Mouse (Mus musculus) kidney, embryonic 16.5 days (tissue): ENCODE measurements at regions not wholly inside any gene's neighbourhood (a gene's known extent, or its start where the extent isn't known, plus 50 kb on each side); places are given as distances from the start of the nearest gene placed in this dataset.

Experiments used
- ATAC-seq: fragments of 200-750 bp; cut with Nextera tagmentation; 2 replicates; pipeline ENCODE4 v1.8.0; 2017; ENCODE audit warnings: moderate TSS enrichment; ENCODE audit not compliant: low FRiP score, low TSS enrichment
- H3K27ac ChIP-seq: fragments of 300-500 bp; sonication (generic); 2 replicates; pipeline ENCODE4 v1.5.1; 2014; ENCODE audit warnings: low read length
- H3K27me3 ChIP-seq: fragments of 300-500 bp; sonication (generic); 2 replicates; pipeline ENCODE4 v1.6.1; 2014; ENCODE audit warnings: low read length, control low read depth, mixed read lengths; ENCODE audit not compliant: insufficient read depth
- H3K36me3 ChIP-seq: fragments of 300-500 bp; sonication (generic); 2 replicates; pipeline ENCODE4 v1.6.1; 2014; ENCODE audit warnings: low read length, control low read depth, mixed read lengths; ENCODE audit not compliant: insufficient read depth
- H3K4me1 ChIP-seq: fragments of 300-500 bp; sonication (generic); 2 replicates; pipeline ENCODE4 v1.6.1; 2014; ENCODE audit warnings: low read length, control low read depth, mixed read lengths; ENCODE audit not compliant: insufficient read depth
- H3K4me2 ChIP-seq: fragments of 300-500 bp; sonication (generic); replicated peaks from 2 replicates; pipeline ENCODE4 v1.6.1; 2014; ENCODE audit warnings: low read depth, low read length
- H3K4me3 ChIP-seq: fragments of 300-500 bp; sonication (generic); 2 replicates; pipeline ENCODE4 v1.5.1; 2014; ENCODE audit warnings: mild to moderate bottlenecking, low read length
- H3K9ac ChIP-seq: fragments of 300-500 bp; sonication (generic); replicated peaks from 2 replicates; pipeline ENCODE4 v1.6.1; 2014; ENCODE audit warnings: low read length
- H3K9me3 ChIP-seq: fragments of 300-500 bp; sonication (generic); 2 replicates; pipeline ENCODE4 v1.6.1; 2016; ENCODE audit warnings: low read length, control low read depth
- WGBS: fragments of 180-500 bp; shearing (Covaris S2); extraction: QIAGEN DNeasy Blood & Tissue Kit; methylation state at CpG from one replicate; pipeline ENCODE4 v1.1.7; 2014; 5-methylcytosine and 5-hydroxymethylcytosine counted together

- no peaks in the 10 kb centered on the region for H3K9me3 ChIP-seq
- no peak overlapping the region for H3K9ac ChIP-seq
- H3K4me2 ChIP-seq = no peak overlapping the region
- H3K27me3 ChIP-seq = no peaks in the 10 kb centered on the region
- no peak overlapping the region for H3K4me3 ChIP-seq
- H3K36me3 ChIP-seq = no peaks in the 10 kb centered on the region
- H3K27ac ChIP-seq = no peak overlapping the region
- no peak for ATAC-seq
- WGBS = 55% methylated on average over 3 of the region's 3 CpGs
- H3K4me1 ChIP-seq = no peaks in the 10 kb centered on the region
Measured at GRCm38 (mm10) chr10:92146263-92146662, 576.0 kb downstream of the Nedd1 start.

GRCm38 (mm10) chr10:92135521-92135920, 586.7 kb downstream of the Nedd1 start:
- WGBS = 42% methylated on average over 5 of the region's 5 CpGs
- no peaks in the 10 kb centered on the region for H3K36me3 ChIP-seq
- no peaks in the 10 kb centered on the region for H3K27me3 ChIP-seq

GRCm38 (mm10) chr10:92112790-92113189, 609.4 kb downstream of the Nedd1 start:
- Histone ChIP-seq H3K4me3 (no peak overlapping the region), H3K9ac (no peak overlapping the region), H3K36me3 (no peaks in the 10 kb centered on the region), H3K9me3 (no peaks in the 10 kb centered on the region), H3K27ac (no peak overlapping the region), H3K4me2 (no peak overlapping the region), H3K27me3 (no peaks in the 10 kb centered on the region), H3K4me1 (no peaks in the 10 kb centered on the region)
- WGBS = 39% methylated on average over 2 of the region's 2 CpGs
- no peak for ATAC-seq

More at GRCm38 (mm10) chr10:92135521-92135920, 586.7 kb downstream of the Nedd1 start:
- Histone ChIP-seq H3K4me3 (no peak overlapping the region), H3K27ac (no peak overlapping the region), H3K9me3 (no peaks in the 10 kb centered on the region), H3K4me2 (no peak overlapping the region), H3K9ac (no peak overlapping the region), H3K4me1 (no peaks in the 10 kb centered on the region)
- ATAC-seq = no peak

GRCm38 (mm10) chr10:92106331-92106730, 615.9 kb downstream of the Nedd1 start:
- H3K9ac ChIP-seq = no peak overlapping the region
- no peaks in the 10 kb centered on the region for H3K36me3 ChIP-seq
- ATAC-seq = no peak
- H3K27me3 ChIP-seq = no peaks in the 10 kb centered on the region
- no peak overlapping the region for H3K27ac ChIP-seq
- no peaks in the 10 kb centered on the region for H3K4me1 ChIP-seq
- H3K4me2 ChIP-seq = no peak overlapping the region
- H3K4me3 ChIP-seq = no peak overlapping the region
- H3K9me3 ChIP-seq = no peaks in the 10 kb centered on the region
- WGBS = 82% methylated on average over 6 of the region's 6 CpGs

GRCm38 (mm10) chr10:92103887-92104286, 618.3 kb downstream of the Nedd1 start:
- Histone ChIP-seq H3K9me3 (no peaks in the 10 kb centered on the region), H3K4me3 (no peak overlapping the region), H3K36me3 (no peaks in the 10 kb centered on the region), H3K27me3 (no peaks in the 10 kb centered on the region), H3K4me1 (no peaks in the 10 kb centered on the region), H3K4me2 (no peak overlapping the region), H3K9ac (no peak overlapping the region), H3K27ac (no peak overlapping the region)
- WGBS = 65% methylated on average over 9 of the region's 9 CpGs
- no peak for ATAC-seq

- ATAC-seq = no peak
- 87% methylated on average over 4 of the region's 4 CpGs for WGBS
- no peaks in the 10 kb centered on the region for H3K4me1 ChIP-seq
- no peaks in the 10 kb centered on the region for H3K9me3 ChIP-seq
- no peak overlapping the region for H3K27ac ChIP-seq
- H3K36me3 ChIP-seq = no peaks in the 10 kb centered on the region
- H3K4me3 ChIP-seq = no peak overlapping the region
- no peak overlapping the region for H3K4me2 ChIP-seq
- no peaks in the 10 kb centered on the region for H3K27me3 ChIP-seq
- no peak overlapping the region for H3K9ac ChIP-seq
Measured at GRCm38 (mm10) chr10:92102755-92103154, 619.5 kb downstream of the Nedd1 start.

GRCm38 (mm10) chr10:92097562-92097961, 624.7 kb downstream of the Nedd1 start:
- Histone ChIP-seq H3K4me2 (no peak overlapping the region), H3K27me3 (no peaks in the 10 kb centered on the region), H3K27ac (no peak overlapping the region), H3K36me3 (no peaks in the 10 kb centered on the region), H3K9me3 (no peaks in the 10 kb centered on the region), H3K4me3 (no peak overlapping the region), H3K9ac (no peak overlapping the region), H3K4me1 (no peaks in the 10 kb centered on the region)
- 45% methylated on average over 5 of the region's 7 CpGs for WGBS
- ATAC-seq = no peak

GRCm38 (mm10) chr10:92097081-92097480, 625.1 kb downstream of the Nedd1 start:
- Histone ChIP-seq H3K4me3 (no peak overlapping the region), H3K4me2 (no peak overlapping the region), H3K27me3 (no peaks in the 10 kb centered on the region), H3K9ac (no peak overlapping the region), H3K36me3 (no peaks in the 10 kb centered on the region), H3K27ac (no peak overlapping the region), H3K9me3 (no peaks in the 10 kb centered on the region), H3K4me1 (no peaks in the 10 kb centered on the region)
- ATAC-seq = no peak
- 91% methylated on average over 4 of the region's 4 CpGs for WGBS

- H3K9me3 ChIP-seq = no peaks in the 10 kb centered on the region
- no peak overlapping the region for H3K27ac ChIP-seq
- no peaks in the 10 kb centered on the region for H3K36me3 ChIP-seq
- no peaks in the 10 kb centered on the region for H3K4me1 ChIP-seq
- ATAC-seq = no peak
- H3K4me2 ChIP-seq = no peak overlapping the region
- no peak overlapping the region for H3K4me3 ChIP-seq
- H3K9ac ChIP-seq = no peak overlapping the region
- WGBS = 66% methylated on average over 9 of the region's 9 CpGs
- no peaks in the 10 kb centered on the region for H3K27me3 ChIP-seq
Measured at GRCm38 (mm10) chr10:92091480-92092395, 630.5 kb downstream of the Nedd1 start.

GRCm38 (mm10) chr10:92082111-92082510, 640.1 kb downstream of the Nedd1 start:
- H3K36me3 ChIP-seq = no peaks in the 10 kb centered on the region
- ATAC-seq = no peak
- no peak overlapping the region for H3K4me2 ChIP-seq
- H3K27ac ChIP-seq = no peak overlapping the region
- H3K9me3 ChIP-seq = no peaks in the 10 kb centered on the region
- 80% methylated on average over 4 of the region's 4 CpGs for WGBS
- H3K9ac ChIP-seq = no peak overlapping the region
- peaks cover 7% of the 10 kb centered on the region; the same call in 1 of the 2 replicates for H3K4me1 ChIP-seq
- H3K27me3 ChIP-seq = no peaks in the 10 kb centered on the region
- H3K4me3 ChIP-seq = no peak overlapping the region
